Mouse (Mus musculus): ENCODE measurements around the gene Wrap53. TPM values are rescaled to one million over a fixed set of nuclear protein-coding genes. Genes with fewer than 3 reads are reported as not detected.

Wrap53 gene
- polyA plus RNA-seq, 1 experiment from 2014 or later, result 13.3 TPM

Other genes with a start within 250 kb of the Wrap53 start
- gene Rnf227, start 239.8 kb downstream of the Wrap53 start, polyA plus RNA-seq (2015; fragmentation: Nextera tagmentation; extraction: Ambion mirVana), result 6.6 and 7.3 TPM in 2 replicates
- 14.2 and 22.9 TPM in 2 replicates for gene Chd3, start 210.8 kb downstream of the Wrap53 start, polyA plus RNA-seq (2015; fragmentation: Nextera tagmentation; extraction: Ambion mirVana)
- 129 and 132 TPM in 2 replicates for gene Naa38, start 184.8 kb downstream of the Wrap53 start, polyA plus RNA-seq (2015; fragmentation: Nextera tagmentation; extraction: Ambion mirVana)
- gene Cyb5d1, start 184.6 kb downstream of the Wrap53 start, polyA plus RNA-seq (2015; fragmentation: Nextera tagmentation; extraction: Ambion mirVana), result 20.6 and 24.0 TPM in 2 replicates
- gene Tmem88, start 182.0 kb downstream of the Wrap53 start, polyA plus RNA-seq (2015; fragmentation: Nextera tagmentation; extraction: Ambion mirVana), result 37.3 and 40.6 TPM in 2 replicates
- gene Kdm6b, start 166.6 kb downstream of the Wrap53 start, polyA plus RNA-seq (2015; fragmentation: Nextera tagmentation; extraction: Ambion mirVana), result 18.6 and 19.5 TPM in 2 replicates
- gene Dnah2, start 31.1 kb downstream of the Wrap53 start, polyA plus RNA-seq (2015; fragmentation: Nextera tagmentation; extraction: Ambion mirVana), result 0.21 and 0.42 TPM in 2 replicates
- gene Efnb3, start 20.1 kb downstream of the Wrap53 start, polyA plus RNA-seq (2015; fragmentation: Nextera tagmentation; extraction: Ambion mirVana), result 53.8 and 59.7 TPM in 2 replicates
- 59.4 and 88.1 TPM in 2 replicates for gene Trp53, start 104 bp upstream of the Wrap53 start, polyA plus RNA-seq (2015; fragmentation: Nextera tagmentation; extraction: Ambion mirVana)
- gene Atp1b2, start 25.7 kb upstream of the Wrap53 start, polyA plus RNA-seq (2015; fragmentation: Nextera tagmentation; extraction: Ambion mirVana), result 24.2 and 24.5 TPM in 2 replicates
- 0.29 TPM in 1 of 2 replicates, not detected in the other for gene Shbg, start 37.6 kb upstream of the Wrap53 start, polyA plus RNA-seq (2015; fragmentation: Nextera tagmentation; extraction: Ambion mirVana)
- 14.3 and 16.7 TPM in 2 replicates for gene Sat2, start 41.8 kb upstream of the Wrap53 start, polyA plus RNA-seq (2015; fragmentation: Nextera tagmentation; extraction: Ambion mirVana)
- 22.9 and 28.5 TPM in 2 replicates for gene Fxr2, start 52.7 kb upstream of the Wrap53 start, polyA plus RNA-seq (2015; fragmentation: Nextera tagmentation; extraction: Ambion mirVana)
- gene Sox15, start 75.1 kb upstream of the Wrap53 start, polyA plus RNA-seq (2015; fragmentation: Nextera tagmentation; extraction: Ambion mirVana), result 0.22 TPM in 1 of 2 replicates, not detected in the other
- gene Mpdu1, start 82.4 kb upstream of the Wrap53 start, polyA plus RNA-seq (2015; fragmentation: Nextera tagmentation; extraction: Ambion mirVana), result 38.8 and 48.1 TPM in 2 replicates
- gene Cd68, start 85.9 kb upstream of the Wrap53 start, polyA plus RNA-seq (2015; fragmentation: Nextera tagmentation; extraction: Ambion mirVana), result 8.7 and 18.6 TPM in 2 replicates
- gene Eif4a1, start 92.2 kb upstream of the Wrap53 start, polyA plus RNA-seq (2015; fragmentation: Nextera tagmentation; extraction: Ambion mirVana), result 310 and 340 TPM in 2 replicates
- gene Senp3, start 101.8 kb upstream of the Wrap53 start, polyA plus RNA-seq (2015; fragmentation: Nextera tagmentation; extraction: Ambion mirVana), result 47.1 and 54.8 TPM in 2 replicates
- 0.54 and 0.99 TPM in 2 replicates for gene Tnfsf13, start 105.5 kb upstream of the Wrap53 start, polyA plus RNA-seq (2015; fragmentation: Nextera tagmentation; extraction: Ambion mirVana)
- 7.3 and 8.9 TPM in 2 replicates for gene Tnfsf12, start 115.6 kb upstream of the Wrap53 start, polyA plus RNA-seq (2015; fragmentation: Nextera tagmentation; extraction: Ambion mirVana)
- gene Tnfsfm13, start 115.8 kb upstream of the Wrap53 start, polyA plus RNA-seq (2015; fragmentation: Nextera tagmentation; extraction: Ambion mirVana), result 2.9 and 4.2 TPM in 2 replicates
- gene Polr2a, start 178.4 kb upstream of the Wrap53 start, polyA plus RNA-seq (2015; fragmentation: Nextera tagmentation; extraction: Ambion mirVana), result 10.9 and 18.3 TPM in 2 replicates
- 0.16 and 0.48 TPM in 2 replicates for gene Slc35g3, start 181.7 kb upstream of the Wrap53 start, polyA plus RNA-seq (2015; fragmentation: Nextera tagmentation; extraction: Ambion mirVana)
- gene Zbtb4, start 185.7 kb upstream of the Wrap53 start, polyA plus RNA-seq (2015; fragmentation: Nextera tagmentation; extraction: Ambion mirVana), result 3.1 and 3.8 TPM in 2 replicates
- 5.4 and 7.5 TPM in 2 replicates for gene Chrnb1, start 215.7 kb upstream of the Wrap53 start, polyA plus RNA-seq (2015; fragmentation: Nextera tagmentation; extraction: Ambion mirVana)
- gene Fgf11, start 221.6 kb upstream of the Wrap53 start, polyA plus RNA-seq (2015; fragmentation: Nextera tagmentation; extraction: Ambion mirVana), result 1.8 and 2.9 TPM in 2 replicates
- 1.1 and 2.6 TPM in 2 replicates for gene Tmem102, start 225.4 kb upstream of the Wrap53 start, polyA plus RNA-seq (2015; fragmentation: Nextera tagmentation; extraction: Ambion mirVana)
- not detected in 2 replicates for gene Gm39566, start 235.0 kb upstream of the Wrap53 start, polyA plus RNA-seq (2015; fragmentation: Nextera tagmentation; extraction: Ambion mirVana)
- gene Spem2, start 238.2 kb upstream of the Wrap53 start, polyA plus RNA-seq (2015; fragmentation: Nextera tagmentation; extraction: Ambion mirVana), result not detected in 2 replicates
- not detected in 2 replicates for gene Spem1, start 241.9 kb upstream of the Wrap53 start, polyA plus RNA-seq (2015; fragmentation: Nextera tagmentation; extraction: Ambion mirVana)

Data from heart, embryonic 15.5 days (tissue).